Mouse (Mus musculus) ES-E14 (cell line): ENCODE measurements around the gene Atp5s. TPM values are rescaled to one million over a fixed set of nuclear protein-coding genes. Genes with fewer than 3 reads are reported as not detected.
A peak's percentile ranks its signal among the peaks of the same experiment; 100 is the strongest.

Experiments used
- DNase-seq: peaks from one replicate; pipeline ENCODE4 v3.0.0-alpha.2; 2013; ENCODE audit warnings: low read depth, low spot score
- H3K27ac ChIP-seq: 2 replicates; pipeline ENCODE4 v1.5.1; 2012; ENCODE audit warnings: low read depth, mild to moderate bottlenecking, low read length, moderate library complexity, mixed read lengths; ENCODE audit not compliant: poor library complexity, insufficient read depth, severe bottlenecking
- H3K36me3 ChIP-seq: 2 replicates; pipeline ENCODE4 v1.6.1; 2012; ENCODE audit warnings: mild to moderate bottlenecking, low read length, moderate library complexity, mixed read lengths; ENCODE audit not compliant: control insufficient read depth, poor library complexity, insufficient read depth, severe bottlenecking
- H3K4me1 ChIP-seq, 2 experiments: fragments of 150-350 bp in 1 of 2; sonication (generic) in 1 of 2; 2 replicates each; pipeline ENCODE4 v1.6.1; 2012; ENCODE audit warnings: low read length in 2 of 2, mild to moderate bottlenecking in 1 of 2, mixed read lengths in 1 of 2; ENCODE audit not compliant: control insufficient read depth in 2 of 2, insufficient read depth in 2 of 2, poor library complexity in 1 of 2
- H3K4me3 ChIP-seq, 2 experiments: fragments of 150-350 bp in 1 of 2; sonication (generic) in 1 of 2; 2 replicates each; pipeline ENCODE4 v1.5.1; 2012; ENCODE audit warnings: low read length in 2 of 2, low read depth in 1 of 2, mild to moderate bottlenecking in 1 of 2, mixed read lengths in 1 of 2; ENCODE audit not compliant: insufficient read depth in 1 of 2, poor library complexity in 1 of 2, severe bottlenecking in 1 of 2
- H3K9ac ChIP-seq: 2 replicates; pipeline ENCODE4 v1.6.1; 2012; ENCODE audit warnings: low read depth, mild to moderate bottlenecking, low read length, mixed read lengths; ENCODE audit not compliant: poor library complexity, insufficient read depth, severe bottlenecking
- H3K9me3 ChIP-seq: fragments of 150-350 bp; sonication (generic); 2 replicates; pipeline ENCODE4 v1.6.1; 2012; ENCODE audit warnings: low read depth, mild to moderate bottlenecking, low read length; ENCODE audit not compliant: control insufficient read depth, insufficient read depth
- CHD2 ChIP-seq: IDR thresholded peaks from 2 replicates; pipeline ENCODE4 v1.6.1; 2014; ENCODE audit warnings: mild to moderate bottlenecking, low read depth, low read length, inconsistent platforms
- HCFC1 ChIP-seq: IDR thresholded peaks from 2 replicates; pipeline ENCODE4 v1.6.1; 2012; ENCODE audit warnings: low read length, inconsistent platforms, borderline replicate concordance; ENCODE audit not compliant: insufficient read depth
- MAFK ChIP-seq: IDR thresholded peaks from 2 replicates; pipeline ENCODE4 v1.6.1; 2014; ENCODE audit warnings: mild to moderate bottlenecking, low read depth, low read length, inconsistent platforms; ENCODE audit not compliant: insufficient read depth
- ZC3H11A ChIP-seq: IDR thresholded peaks from 2 replicates; pipeline ENCODE4 v1.6.1; 2012; ENCODE audit warnings: low read depth, mild to moderate bottlenecking, inconsistent platforms, low read length, borderline replicate concordance
- ZNF384 ChIP-seq: IDR thresholded peaks from 2 replicates; pipeline ENCODE4 v1.6.1; 2012; ENCODE audit warnings: low read depth, low read length, inconsistent platforms
- in situ Hi-C, 2 experiments: fragments of 600-800 bp; cut with MboI; formaldehyde crosslinking; loops; one replicate each; pipeline ENCODE4 v1.15.1; 2025; ENCODE audit warnings: low sequenced_read_pairs in 2 of 2, inconsistent platforms in 1 of 2; ENCODE audit not compliant: unreplicated experiment in 2 of 2
- total RNA-seq: library from RNA; depleted of rRNA; stranded (reverse); fragments of 300-350 nt; gene quantifications from 2 replicates; pipeline ENCODE4 v1.2.3, GENCODE M21; 2012

Atp5s gene
- total RNA-seq, 1 experiment = 7.9 TPM

GRCm38 (mm10) chr12:69682065-69682787, 42.5 kb upstream of the Atp5s start:
- Histone ChIP-seq H3K27ac (0 out of 2 replicates have a peak overlapping the region, but pooled peaks have one; percentile 7), H3K9ac (peak overlapping the region; percentile 82), H3K4me3 (peak overlapping the region; percentile 98), H3K9me3 (no peaks in the 10 kb centered on the region), H3K36me3 (no peaks in the 10 kb centered on the region), H3K4me1 (0 out of 4 replicates have a peak, but pooled peaks cover 0 to 2% of the 10 kb centered on the region in 2 experiments)
- peak; percentile 44 for DNase-seq
- no peak for TF ChIP-seq CHD2
- TF ChIP-seq HCFC1 = 0 out of 2 replicates have a peak, but pooled peaks have one; percentile 14
- TF ChIP-seq MAFK = no peak
- TF ChIP-seq ZNF384 = peak; percentile 56
- in situ Hi-C loops = no loop called here

- TF ChIP-seq ZNF384 = no peak
- no peak for TF ChIP-seq CHD2
- no peak for TF ChIP-seq ZC3H11A
- TF ChIP-seq HCFC1 = no peak
- H3K4me1 ChIP-seq = 0 out of 4 replicates have a peak, but pooled peaks cover 0 to 2% of the 10 kb centered on the region in 2 experiments
- H3K4me3 ChIP-seq = peak overlapping the region in 1 of 2 experiments; percentile 98; a peak in 2 of 4 replicates
- H3K9me3 ChIP-seq = no peaks in the 10 kb centered on the region
- in situ Hi-C loops = no loop called here
- H3K27ac ChIP-seq = no peak overlapping the region
- no peak overlapping the region for H3K9ac ChIP-seq
- no peaks in the 10 kb centered on the region for H3K36me3 ChIP-seq
- DNase-seq = no peak
Measured at GRCm38 (mm10) chr12:69682788-69683419, 41.8 kb upstream of the Atp5s start.

GRCm38 (mm10) chr12:69683537-69683936, 41.2 kb upstream of the Atp5s start:
- Histone ChIP-seq H3K36me3 (no peaks in the 10 kb centered on the region), H3K4me3 (no peak overlapping the region), H3K9ac (no peak overlapping the region), H3K27ac (no peak overlapping the region), H3K9me3 (no peaks in the 10 kb centered on the region), H3K4me1 (0 out of 4 replicates have a peak, but pooled peaks cover 0 to 2% of the 10 kb centered on the region in 2 experiments)
- in situ Hi-C loops = no loop called here
- TF ChIP-seq HCFC1 (no peak), MAFK (no peak), ZNF384 (no peak), CHD2 (no peak), ZC3H11A (no peak)
- no peak for DNase-seq

- no peaks in the 10 kb centered on the region for H3K9me3 ChIP-seq
- in situ Hi-C loops = no loop called here
- no peak for DNase-seq
- TF ChIP-seq CHD2 (no peak), HCFC1 (no peak), ZNF384 (no peak), MAFK (no peak), ZC3H11A (no peak)
- no peaks in the 10 kb centered on the region for H3K36me3 ChIP-seq
- no peak overlapping the region for H3K4me3 ChIP-seq
- H3K4me1 ChIP-seq = no peaks in the 10 kb centered on the region
- no peak overlapping the region for H3K9ac ChIP-seq
- no peak overlapping the region for H3K27ac ChIP-seq
Measured at GRCm38 (mm10) chr12:69688368-69688767, 36.4 kb upstream of the Atp5s start.
